ENCODE assay signal across 11 mouse cellular contexts in genomic region chr7:79318110-79318801, GRCm38 (mm10). TPM values are rescaled to one million over a fixed set of nuclear protein-coding genes. Genes with fewer than 3 reads are reported as not detected.
A peak's percentile ranks its signal among the peaks of the same experiment; 100 is the strongest.
DNase-seq lines count a peak whose midpoint lies in the region; ATAC-seq and TF ChIP-seq lines count a peak whose summit lies in the region.
"Had no signal": no experiment of that assay in that cellular context is flagged by ENCODE, and none has a peak within 500 bp of the region (broad histone marks: within the 10 kb centered on the region; RNA-seq: fewer than 3 reads in every experiment).

No protein-coding gene starts in this region.

- H3K4me3 ChIP-seq in kidney, postnatal 0 days (replicated peaks; ENCODE audit: low read depth, low read length): no peak overlapping the region
- H3K4me3 ChIP-seq in limb, embryonic 10.5 days: 0 out of 2 replicates have a peak overlapping the region, but pooled peaks have one; percentile 4
- no peak overlapping the region for H3K4me3 ChIP-seq in heart, adult 2 months
- H3K4me3 ChIP-seq: erythroblast, embryonic 14.5 days had no signal

- peak overlapping the region; percentile 57; the same call in 1 of the 2 replicates for H3K27ac ChIP-seq in kidney, postnatal 0 days
- H3K27ac ChIP-seq in limb, embryonic 10.5 days: peak overlapping the region; percentile 77
- no peak overlapping the region for H3K27ac ChIP-seq in heart, adult 2 months

- no peaks in the 10 kb centered on the region for H3K9me3 ChIP-seq in kidney, postnatal 0 days (replicated peaks; ENCODE audit: low read length)
- H3K9me3 ChIP-seq in limb, embryonic 10.5 days (replicated peaks): no peaks in the 10 kb centered on the region

- intact Hi-C loops in heart, adult 2 months (cut with DNase I): no loop called here

- DNase-seq in kidney, postnatal 0 days (ENCODE audit: low spot score): no peak
- DNase-seq in kidney, adult 11 months: no peak
- DNase-seq in 3T3-L1 (ENCODE audit: low read depth, low spot score) (peak; percentile 84), adipocyte (ENCODE audit: low spot score) (peak; percentile 29)
- peak; percentile 80 for DNase-seq in limb, embryonic 10.5 days (ENCODE audit: low spot score)
- DNase-seq in spleen, postnatal 4 days (ENCODE audit: low spot score in 2 of 2): no peak
- no peak for DNase-seq in layer of hippocampus, postnatal 10 days (ENCODE audit: low spot score in 2 of 2)
- DNase-seq in heart, adult 2 months: no peak
- DNase-seq: lung, postnatal 14 days; thymus, postnatal 25 days had no signal

- no peaks in the 10 kb centered on the region for H3K36me3 ChIP-seq in kidney, postnatal 0 days (ENCODE audit: insufficient read depth, low read length)
- H3K36me3 ChIP-seq in limb, embryonic 10.5 days: no peaks in the 10 kb centered on the region
- no peaks in the 10 kb centered on the region for H3K36me3 ChIP-seq in heart, adult 2 months (ENCODE audit: control insufficient read depth, insufficient read depth, low read length)

- H3K9ac ChIP-seq in kidney, postnatal 0 days (ENCODE audit: low read depth, low read length): no peak overlapping the region
- no peak overlapping the region for H3K9ac ChIP-seq in heart, adult 2 months (ENCODE audit: low read depth, low read length)

- peaks cover 29% of the 10 kb centered on the region for H3K4me1 ChIP-seq in kidney, postnatal 0 days (replicated peaks; ENCODE audit: insufficient read depth, low read length)
- peaks cover 64% of the 10 kb centered on the region for H3K4me1 ChIP-seq in limb, embryonic 10.5 days
- H3K4me1 ChIP-seq in heart, adult 2 months (ENCODE audit: control insufficient read depth, insufficient read depth, low read length): peaks cover 10% of the 10 kb centered on the region

- H3K4me2 ChIP-seq in kidney, postnatal 0 days (ENCODE audit: low read length): no peak overlapping the region

- TF ChIP-seq POLR2A in heart, adult 2 months (IDR thresholded peaks at IDR 0.05; ENCODE audit: insufficient read depth, low read depth, low read length): no peak

- no peak for ATAC-seq in kidney, postnatal 0 days (replicated peaks; ENCODE audit: low FRiP score, low read depth)

- H3K79me2 ChIP-seq in heart, adult 2 months (replicated peaks; ENCODE audit: control insufficient read depth, insufficient read depth, low read length): no peaks in the 10 kb centered on the region

- no peak for TF ChIP-seq CTCF in kidney, postnatal 0 days (IDR thresholded peaks at IDR 0.05; ENCODE audit: low read depth)
- TF ChIP-seq CTCF in heart, adult 2 months (IDR thresholded peaks at IDR 0.05): no peak

- no peak for TF ChIP-seq EP300 in heart, adult 2 months (IDR thresholded peaks at IDR 0.05; ENCODE audit: insufficient read depth, low read depth, low read length)

- 53% methylated on average over 13 of the region's 13 CpGs for WGBS in kidney, postnatal 0 days
- 17% methylated on average over 13 of the region's 13 CpGs for WGBS in limb, embryonic 10.5 days
- 80% methylated on average over 13 of the region's 13 CpGs for WGBS in heart, adult 2 months

- H3K27me3 ChIP-seq in kidney, postnatal 0 days (ENCODE audit: insufficient read depth, low read length): no peaks in the 10 kb centered on the region
- H3K27me3 ChIP-seq in limb, embryonic 10.5 days (ENCODE audit: low read depth, poor library complexity, severe bottlenecking): no peaks in the 10 kb centered on the region
- H3K27me3 ChIP-seq in heart, adult 2 months (ENCODE audit: control insufficient read depth, insufficient read depth, low read length): no peaks in the 10 kb centered on the region

RNA-seq across cellular contexts. Expression of gene Abhd2, which starts 45.3 kb away (rescaled TPM):
- polyA plus RNA-seq in kidney, postnatal 0 days (2015; fragmentation: Nextera tagmentation; extraction: Ambion mirVana): 17.4 and 17.6 TPM in 2 replicates
- polyA plus RNA-seq in limb, embryonic 10.5 days (2016; fragmentation: Nextera tagmentation; extraction: Ambion mirVana): 6.3 and 7.0 TPM in 2 replicates
- 100 to 1,000 TPM in 1 of 2 experiments, 10 to 100 TPM in 1; 93.4 to 101 TPM for total RNA-seq in layer of hippocampus, postnatal 10 days (2021)
- total RNA-seq in heart, adult 2 months (2021): 10 to 100 TPM; 33.8 to 36.3 TPM
- 8.4 and 15.8 TPM in 2 replicates for polyA plus RNA-seq in heart, adult 2 months (2012; rRNA removed)

Comparison
In these comparisons a context has a peak if more than half of its experiments do, and no peak if none do; other contexts are left out.
1. DNase-seq: peak in 3T3-L1 (single experiment), adipocyte (single experiment) and limb, embryonic 10.5 days (single experiment); none in kidney, postnatal 0 days (single experiment), kidney, adult 11 months (single experiment), spleen, postnatal 4 days (0 of 2), layer of hippocampus, postnatal 10 days (0 of 2) and heart, adult 2 months (0 of 2).